Mouse (Mus musculus): ENCODE measurements around the gene Rapgef6.

GRCm38 (mm10) chr11:54574741-54575140 is 52.1 kb downstream of the Rapgef6 start:
- TF ChIP-seq POLR2A (IDR thresholded peaks at IDR 0.05; ENCODE audit: insufficient read depth, low read length) (no peak), CTCF (IDR thresholded peaks at IDR 0.05; ENCODE audit: low read depth, low read length) (no peak)

Measured in ES-Bruce4 (cell line).